Mouse (Mus musculus) kidney, postnatal 36 days (tissue): ENCODE data around the gene Cln3.

Source experiments
- DNase-seq, 2 experiments: peaks; one replicate each; pipeline ENCODE4 v3.0.0; 2021 to 2022; ENCODE audit warnings: mixed read lengths in 2 of 2

The Cln3 gene

DNA sequence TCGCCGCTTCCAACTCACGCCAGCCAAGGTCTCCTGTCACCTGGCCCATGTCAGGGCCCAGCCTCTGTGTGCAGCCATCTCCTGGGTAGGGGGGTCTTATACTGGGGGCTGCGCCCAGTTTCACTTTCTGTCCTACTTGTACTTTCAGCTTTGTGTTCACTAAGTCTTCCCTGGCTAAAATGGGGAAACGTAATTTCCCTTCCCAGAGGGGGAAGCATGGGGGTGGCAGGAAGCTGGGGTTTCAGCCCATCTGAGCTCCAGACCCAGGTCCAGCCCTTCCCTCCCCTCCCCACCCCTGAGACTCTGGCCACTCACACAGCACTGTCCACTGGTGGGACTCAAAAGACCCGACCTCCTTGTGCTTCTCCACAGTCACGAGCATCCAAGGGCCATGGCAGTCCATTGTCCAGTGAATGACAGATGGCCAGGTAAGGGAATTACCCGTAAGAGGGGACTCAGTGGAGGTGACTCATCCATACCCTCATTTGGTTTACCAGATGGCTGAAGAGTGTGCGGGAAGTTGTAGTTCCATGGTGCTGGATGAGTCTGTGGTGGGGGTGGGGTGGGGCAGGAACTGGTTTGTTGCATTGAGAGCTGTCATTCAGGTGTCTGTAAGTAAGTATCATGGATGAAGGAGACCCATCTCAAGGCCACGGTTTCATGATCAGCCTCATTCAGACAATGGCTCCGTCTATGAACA, 9.4 kb upstream of the Cln3 start, which contains the start of gene Il27:
Gene Il27 (minus strand): TSS at position 80 of the 700 bp plus-strand sequence.
- DNase-seq, result no peak

- DNase-seq, result peak in 1 of 2 experiments; percentile 68
Observed at GRCm38 (mm10) chr7:126587779-126588178, 2.2 kb upstream of the Cln3 start.

GRCm38 (mm10) chr7:126586839-126587238, 1.2 kb upstream of the Cln3 start:
- DNase-seq, result peak; percentile 81

GRCm38 (mm10) chr7:126584506-126584977, 1.1 kb downstream of the Cln3 start, which contains the start of gene Apobr:
Gene Apobr, plus strand, starts transcription at chr7:126584942.
- DNase-seq, result no peak

DNA sequence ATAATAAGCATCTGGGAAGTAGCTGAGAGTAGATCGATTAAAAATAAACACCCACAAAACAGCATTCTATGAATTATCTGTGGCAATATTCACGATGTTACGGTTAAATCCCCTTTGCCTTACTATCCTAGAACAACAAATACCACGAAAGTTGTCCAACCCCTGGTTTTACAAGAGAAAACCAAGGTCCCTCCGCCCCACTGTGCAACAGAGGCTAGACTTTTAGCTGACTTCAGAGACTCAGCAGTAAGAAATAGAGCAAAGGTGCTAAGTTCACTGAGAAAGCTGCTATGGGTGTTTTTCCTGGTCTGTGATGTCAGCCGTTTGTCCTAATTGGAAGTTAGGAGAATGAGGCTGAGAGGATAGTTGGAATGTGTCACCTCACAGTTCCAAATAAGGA, 1.9 kb downstream of the Cln3 start:
- no peak for DNase-seq

GRCm38 (mm10) chr7:126583251-126583709, 2.3 kb downstream of the Cln3 start:
- DNase-seq, result peak; percentile 94 to 96

- DNase-seq, result peak; percentile 44 to 59
Observed at GRCm38 (mm10) chr7:126582759-126583158, 2.9 kb downstream of the Cln3 start.

DNA sequence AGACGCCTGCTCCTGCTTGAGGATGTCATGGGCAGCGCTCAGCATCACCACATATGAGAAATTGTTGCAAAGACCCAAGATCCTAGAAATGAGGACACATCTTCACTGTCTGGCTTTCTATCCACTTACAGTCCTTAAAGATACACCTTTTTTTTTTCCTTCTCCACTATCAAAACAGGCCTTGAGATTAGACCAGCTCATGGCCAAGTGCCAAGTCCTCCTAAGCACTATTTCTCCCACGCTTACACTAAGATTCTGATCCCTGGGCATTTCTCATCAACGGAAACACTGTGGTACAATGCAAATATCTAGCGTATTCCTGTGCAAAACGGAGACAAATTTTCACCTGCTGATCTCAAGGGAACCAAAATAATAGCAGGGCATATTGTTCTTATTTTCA, 4.0 kb downstream of the Cln3 start:
- DNase-seq, result no peak

DNA sequence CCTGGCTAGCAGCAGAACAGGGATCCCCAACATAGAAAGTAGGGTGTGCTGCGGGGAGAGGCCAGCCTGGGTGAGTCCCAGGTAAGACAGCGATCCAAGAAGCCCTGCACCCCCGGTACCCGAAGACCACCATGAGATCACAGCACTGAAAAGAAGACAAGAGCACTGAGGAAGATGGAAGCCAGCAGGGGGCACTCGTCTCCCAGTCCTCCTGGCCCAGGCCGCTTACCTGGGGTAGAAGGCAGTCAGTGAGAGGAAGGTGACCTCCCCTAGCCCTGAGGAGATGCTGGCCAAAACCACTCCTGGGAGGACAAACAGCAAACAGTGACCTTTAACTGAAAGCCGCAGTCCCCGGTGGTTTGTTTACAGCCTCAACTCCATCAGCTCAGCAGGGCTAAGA, 6.4 kb downstream of the Cln3 start:
- peak; percentile 74 to 88 for DNase-seq

GRCm38 (mm10) chr7:126576946-126577345, 8.7 kb downstream of the Cln3 start:
- peak; percentile 64 to 84 for DNase-seq

DNA sequence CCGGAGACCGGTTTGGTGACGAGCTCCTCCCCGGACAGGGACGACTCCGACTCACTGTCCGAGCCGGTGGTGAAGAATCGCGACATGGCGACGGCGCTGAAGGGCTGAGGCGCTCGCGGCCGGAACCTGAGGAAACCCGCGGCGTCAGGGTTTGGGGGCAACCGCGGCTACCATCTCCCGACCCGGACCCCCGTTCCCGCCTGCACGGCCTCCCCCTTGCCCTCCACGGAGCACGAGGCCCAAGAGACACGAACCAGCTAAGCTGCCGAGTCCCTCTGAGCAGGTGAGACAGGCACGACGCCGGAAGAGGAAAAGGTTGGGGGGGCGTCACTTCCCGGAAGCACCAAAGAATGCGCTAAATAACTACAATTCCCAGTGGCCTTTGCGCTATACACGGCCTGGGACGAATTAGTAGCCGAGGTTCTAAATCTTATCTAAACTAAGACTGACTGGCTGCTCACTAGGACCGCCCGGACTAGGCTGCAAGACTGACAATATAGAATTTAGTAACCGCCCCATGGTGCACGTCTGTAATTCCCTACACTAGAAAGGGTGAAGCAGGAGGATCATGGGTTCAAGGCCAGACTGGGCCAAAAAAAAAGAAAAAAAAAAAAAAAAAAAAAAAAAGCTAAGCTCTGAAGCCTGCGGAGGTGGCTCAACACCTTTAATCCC, 19.4 kb downstream of the Cln3 start, which contains the start of gene Eif3c:
Gene Eif3c (minus strand): TSS at position 318 of the 672 bp plus-strand sequence.
- peak; percentile 90 to 94 for DNase-seq

- peak; percentile 33 to 43 for DNase-seq
Observed at GRCm38 (mm10) chr7:126565693-126566092, 19.9 kb downstream of the Cln3 start.

DNA sequence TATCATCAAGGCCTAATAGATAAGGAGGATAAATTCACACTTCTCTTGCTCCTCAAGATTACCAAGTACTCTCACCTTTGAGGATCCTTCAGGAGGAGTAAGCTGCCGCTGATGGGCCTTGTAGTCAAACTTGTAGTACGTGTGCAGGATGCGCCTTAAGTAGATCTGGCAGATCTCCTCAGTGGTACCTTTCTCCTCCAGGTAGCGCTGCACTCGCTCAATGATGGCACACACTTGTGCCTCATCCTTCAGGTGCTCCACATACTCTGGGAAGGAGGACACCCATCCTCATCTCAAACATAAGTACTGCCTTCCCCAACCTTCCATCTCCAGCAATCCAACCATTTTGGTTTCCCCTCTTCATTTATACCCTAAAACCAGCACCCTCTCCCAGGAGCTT, 29.0 kb downstream of the Cln3 start:
- DNase-seq, result no peak

- peak; percentile 17 to 34 for DNase-seq
Observed at GRCm38 (mm10) chr7:126554796-126555195, 30.8 kb downstream of the Cln3 start.

- DNase-seq, result no peak
Observed at GRCm38 (mm10) chr7:126545631-126546030, 40.0 kb downstream of the Cln3 start.

DNA sequence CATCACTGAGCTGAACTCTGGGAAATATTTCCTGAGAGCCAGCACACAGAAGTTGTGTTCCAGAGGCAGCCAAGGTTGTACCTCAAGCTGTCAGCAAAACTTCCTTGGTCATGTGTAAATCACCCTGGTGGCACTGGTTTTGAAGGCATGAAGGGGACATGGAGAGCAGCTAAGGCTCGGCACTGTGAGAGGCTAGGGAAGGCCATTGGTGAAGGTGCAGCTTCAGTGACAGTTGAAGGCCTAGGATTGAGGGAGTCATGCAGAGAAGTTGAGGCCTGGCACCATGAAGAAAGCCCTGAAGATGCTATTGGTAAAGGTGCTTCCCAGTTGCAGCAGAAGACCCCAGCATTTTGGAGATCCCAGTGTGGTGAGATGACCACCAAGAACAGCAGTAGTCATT, 44.0 kb downstream of the Cln3 start:
- no peak for DNase-seq

- peak; percentile 29 to 50 for DNase-seq
Observed at GRCm38 (mm10) chr7:126537820-126538585, 47.6 kb downstream of the Cln3 start.

GRCm38 (mm10) chr7:126536466-126536865, 49.2 kb downstream of the Cln3 start:
- DNase-seq, result no peak

- DNase-seq, result peak; percentile 4 to 49
Observed at GRCm38 (mm10) chr7:126535766-126536165, 49.9 kb downstream of the Cln3 start.

DNA sequence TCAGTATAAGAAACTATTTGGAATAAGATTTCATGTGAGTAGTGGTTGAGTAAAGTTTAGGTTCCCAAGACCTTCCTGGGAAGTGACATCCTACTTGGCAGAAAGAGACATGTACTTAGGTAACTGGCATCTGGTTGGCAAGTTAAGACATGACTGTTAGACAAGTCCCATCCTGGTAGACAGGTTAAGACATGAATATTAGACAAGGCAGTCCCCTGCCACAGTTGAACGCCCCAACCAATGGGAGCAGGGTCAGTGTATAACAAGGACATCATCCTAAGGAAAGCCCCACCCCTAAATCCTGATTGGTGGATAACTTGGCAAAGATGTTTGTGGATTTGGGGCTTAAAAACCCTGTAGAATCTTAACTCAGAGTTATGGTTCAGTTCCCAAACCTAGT, 52.2 kb downstream of the Cln3 start:
- no peak for DNase-seq

DNA sequence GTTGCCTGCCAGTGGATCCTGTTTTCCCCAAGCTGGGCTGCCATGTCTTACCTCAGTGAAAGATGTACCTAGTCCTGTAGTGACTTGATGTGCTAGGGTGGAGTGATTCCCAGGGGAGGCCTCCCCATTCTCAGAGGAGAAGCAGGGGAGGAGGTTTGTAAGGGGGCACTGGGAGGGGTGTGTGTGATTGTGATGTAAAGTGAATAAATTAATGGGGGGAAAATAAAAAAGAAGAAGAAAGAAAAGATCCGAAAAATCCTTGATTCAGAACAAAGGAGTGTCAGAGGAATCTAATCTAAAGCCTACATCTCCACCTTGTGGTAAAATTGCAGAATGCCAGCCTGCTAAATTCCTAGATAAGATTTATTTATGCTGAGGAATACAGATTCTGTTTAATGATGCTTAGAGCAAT, 57.4 kb downstream of the Cln3 start:
- DNase-seq, result peak; percentile 32 to 47

- no peak for DNase-seq
Observed at GRCm38 (mm10) chr7:126523316-126523715, 62.3 kb downstream of the Cln3 start.
